Mouse (Mus musculus) layer of hippocampus, postnatal 14 days (tissue): ENCODE results near the gene Six5. TPM values are rescaled to one million over a fixed set of nuclear protein-coding genes. Genes with fewer than 3 reads are reported as not detected.

Experiments
- DNase-seq, 2 experiments: peaks; one replicate each; pipeline ENCODE4 v3.0.0; 2021 to 2022; ENCODE audit warnings: low spot score in 2 of 2, mixed read lengths in 1 of 2
- microRNA-seq, 2 experiments: library from miRNA; unstranded; fragments of <30 nt; microRNA quantifications; one replicate each; pipeline ENCODE4 v1.2.0; 2021
- total RNA-seq, 2 experiments: library from RNA; stranded (reverse); gene quantifications; 2 replicates each; pipeline ENCODE4 v1.2.3; 2021

The Six5 gene
- total RNA-seq, 2 experiments from 2014 or later: 2.1 to 2.7 TPM

- no peak for DNase-seq
Measured at GRCm38 (mm10) chr7:19146793-19147192, 52.4 kb downstream of the Six5 start.

GRCm38 (mm10) chr7:19147497-19148045 is 53.2 kb downstream of the Six5 start:
- no peak for DNase-seq

Small RNA genes lying within 50 kb of the gene (microRNA-seq; reads per million reads assigned to microRNA genes)
- gene Mir3100: 2.0 to 2.7 reads per million in 2 experiments

Other genes with a start within 250 kb of the Six5 start
- 10 to 100 TPM; 28.4 to 35.0 TPM for gene Pglyrp1, start 223.3 kb upstream of the Six5 start, total RNA-seq
- 10 to 100 TPM; 11.0 to 12.8 TPM for gene Ccdc61, start 184.2 kb upstream of the Six5 start, total RNA-seq
- gene Nova2, start 168.7 kb upstream of the Six5 start, total RNA-seq: 100 to 1,000 TPM in 1 of 2 experiments, 10 to 100 TPM in 1; 93.5 to 101 TPM
- 1 to 10 TPM in 1 of 2 experiments, under 1 TPM in 1; 0.48 to 1.3 TPM for gene Nanos2, start 107.2 kb upstream of the Six5 start, total RNA-seq
- gene Mypop, start 103.3 kb upstream of the Six5 start, total RNA-seq: 10 to 100 TPM; 35.6 to 40.5 TPM
- gene Irf2bp1, start 90.5 kb upstream of the Six5 start, total RNA-seq: 10 to 100 TPM; 43.7 to 44.5 TPM
- gene Foxa3, start 71.1 kb upstream of the Six5 start, total RNA-seq: not detected
- 100 to 1,000 TPM; 103 to 105 TPM for gene Sympk, start 70.2 kb upstream of the Six5 start, total RNA-seq
- under 1 TPM in 1 of 2 experiments, not detected in 1; 0.21 TPM for gene Rsph6a, start 39.9 kb upstream of the Six5 start, total RNA-seq
- gene Dmwd, start 18.4 kb upstream of the Six5 start, total RNA-seq: 100 to 1,000 TPM; 141 to 147 TPM
- 10 to 100 TPM; 33.0 to 42.3 TPM for gene Dmpk, start 10.7 kb upstream of the Six5 start, total RNA-seq
- gene Gm4969, start 23.8 kb downstream of the Six5 start, total RNA-seq: under 1 TPM; 0.72 to 0.78 TPM
- 10 to 100 TPM; 11.0 to 14.0 TPM for gene Fbxo46, start 25.3 kb downstream of the Six5 start, total RNA-seq
- gene Qpctl, start 54.7 kb downstream of the Six5 start, total RNA-seq: 10 to 100 TPM; 19.5 to 22.4 TPM
- gene Snrpd2, start 55.1 kb downstream of the Six5 start, total RNA-seq: 10 to 100 TPM; 76.5 to 86.4 TPM
- gene Gipr, start 71.5 kb downstream of the Six5 start, total RNA-seq: 1 to 10 TPM in 1 of 2 experiments, under 1 TPM in 1; 0.55 to 1.6 TPM
- 100 to 1,000 TPM; 175 to 197 TPM for gene Eml2, start 81.8 kb downstream of the Six5 start, total RNA-seq
- 1 to 10 TPM; 4.1 to 4.6 TPM for gene Gpr4, start 117.9 kb downstream of the Six5 start, total RNA-seq
- gene Opa3, start 133.7 kb downstream of the Six5 start, total RNA-seq: 10 to 100 TPM; 37.3 to 39.9 TPM
- gene Vasp, start 177.2 kb downstream of the Six5 start, total RNA-seq: 10 to 100 TPM; 23.2 to 24.2 TPM
- gene Ppm1n, start 185.5 kb downstream of the Six5 start, total RNA-seq: under 1 TPM in 1 of 2 experiments, not detected in 1; 0.79 TPM
- gene Rtn2, start 188.0 kb downstream of the Six5 start, total RNA-seq: 100 to 1,000 TPM in 1 of 2 experiments, 10 to 100 TPM in 1; 93.0 to 104 TPM
- gene Fosb, start 215.5 kb downstream of the Six5 start, total RNA-seq: 1 to 10 TPM; 6.1 to 6.5 TPM